Mouse (Mus musculus) urinary bladder, postnatal 25 days (tissue): ENCODE measurements around the gene OR5BS1P.
"Not testable (repeated sequence)": the region's sequence is repeated elsewhere in the genome, so short reads cannot be mapped to it uniquely, and the experiment has no call there.

Experiments used
- DNase-seq: peaks from one replicate; pipeline ENCODE4 v3.0.0; 2022; ENCODE audit warnings: low spot score

Gene OR5BS1P

DNA sequence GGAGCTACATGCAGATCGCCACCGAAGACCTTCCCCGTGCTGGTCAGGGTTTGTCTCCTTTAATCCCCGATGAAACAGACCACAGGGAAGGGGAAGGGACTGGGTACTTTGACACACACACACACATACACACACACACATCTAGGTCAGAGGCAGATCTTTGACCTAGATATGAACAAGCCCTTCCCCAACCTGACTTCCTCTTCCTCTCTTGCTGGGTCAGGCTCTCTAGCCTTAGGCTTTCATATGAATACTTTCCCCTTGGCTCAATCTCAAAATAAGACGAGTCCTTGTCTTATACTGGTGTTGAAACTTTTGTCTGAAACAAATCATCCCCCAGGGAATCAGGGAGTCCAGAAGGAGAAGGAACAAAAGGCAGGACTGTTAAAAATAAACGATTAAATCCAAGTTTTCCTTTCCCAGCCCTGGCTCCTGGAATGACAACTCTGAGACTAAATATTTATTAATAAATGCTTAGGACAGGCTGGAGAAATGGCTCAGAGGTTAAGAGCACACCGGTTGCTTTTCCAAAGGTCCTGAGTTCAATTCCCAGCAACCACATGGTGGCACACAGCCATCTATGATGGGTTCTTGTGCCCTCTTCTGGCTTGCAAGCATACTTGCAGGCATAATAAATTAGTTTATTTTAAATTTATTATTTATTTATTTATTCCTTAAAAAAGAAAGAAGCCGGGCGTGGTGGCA lies 36.7 kb downstream of the OR5BS1P start:
- DNase-seq = no peak

GRCm38 (mm10) chr15:98507321-98507720 lies 37.6 kb downstream of the OR5BS1P start:
- DNase-seq = no peak

DNA sequence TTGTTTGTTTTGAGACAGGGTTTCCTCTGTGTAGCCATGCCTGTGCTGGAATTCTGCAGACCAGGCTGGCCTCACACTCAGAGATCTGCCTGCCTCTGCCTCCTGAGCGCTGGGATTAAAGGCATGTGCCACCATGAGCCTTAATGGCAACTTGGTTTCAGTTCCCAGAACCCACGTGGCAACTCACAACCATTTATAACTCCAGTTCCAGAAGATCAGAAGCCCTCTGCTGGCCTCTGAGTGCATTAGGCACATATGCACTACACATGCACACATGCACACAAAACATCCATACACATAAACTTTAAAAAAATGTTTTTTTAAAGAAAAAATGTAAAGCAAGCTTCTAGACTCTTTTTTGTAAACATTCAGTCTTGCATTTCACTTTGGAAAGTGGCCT lies 39.7 kb downstream of the OR5BS1P start:
- DNase-seq = no peak

DNA sequence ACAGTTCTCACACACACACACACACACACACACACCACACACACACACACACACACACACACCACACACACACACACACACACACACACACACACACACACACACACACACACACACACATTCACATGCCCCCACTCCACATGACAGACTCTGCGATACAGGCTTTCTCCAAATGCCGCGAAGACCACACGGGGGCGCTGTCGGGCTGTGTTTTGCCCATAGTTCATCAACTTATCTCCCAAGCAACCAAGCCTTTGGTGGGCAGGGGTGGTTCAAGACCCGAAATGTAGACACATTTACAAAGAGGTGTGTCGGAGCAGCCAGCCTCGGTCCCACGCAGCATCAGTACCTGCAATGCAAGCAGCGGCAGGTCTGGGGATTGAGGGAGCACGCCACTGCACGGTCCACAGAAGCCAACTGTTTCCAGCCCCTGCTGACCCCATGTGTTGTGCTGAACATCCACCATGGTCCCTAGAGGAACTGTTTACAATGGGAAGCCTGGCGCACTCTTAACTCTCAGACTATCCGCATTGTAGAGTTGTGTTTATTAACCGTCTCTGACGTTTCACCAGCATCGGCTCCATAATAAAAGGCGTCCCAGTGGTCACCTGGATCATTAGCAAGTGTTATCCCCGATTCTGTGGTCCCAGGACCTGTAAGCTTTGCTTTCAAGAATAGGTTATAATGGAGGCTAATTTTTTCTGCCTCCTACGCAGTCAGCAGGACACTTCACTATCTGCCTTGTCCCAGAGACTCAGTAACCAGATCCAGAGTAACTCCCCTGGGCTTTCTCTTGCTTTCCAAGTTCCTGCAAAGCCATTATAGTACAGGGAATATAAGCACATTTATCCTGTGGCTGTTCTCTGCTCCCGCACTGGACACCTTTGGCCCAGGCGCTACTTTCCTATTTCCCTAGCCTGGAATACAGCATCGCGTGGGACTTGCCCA lies 41.0 kb downstream of the OR5BS1P start:
- DNase-seq = peak; percentile 73

GRCm38 (mm10) chr15:98511386-98511928 lies 41.8 kb downstream of the OR5BS1P start:
- DNase-seq = no peak

DNA sequence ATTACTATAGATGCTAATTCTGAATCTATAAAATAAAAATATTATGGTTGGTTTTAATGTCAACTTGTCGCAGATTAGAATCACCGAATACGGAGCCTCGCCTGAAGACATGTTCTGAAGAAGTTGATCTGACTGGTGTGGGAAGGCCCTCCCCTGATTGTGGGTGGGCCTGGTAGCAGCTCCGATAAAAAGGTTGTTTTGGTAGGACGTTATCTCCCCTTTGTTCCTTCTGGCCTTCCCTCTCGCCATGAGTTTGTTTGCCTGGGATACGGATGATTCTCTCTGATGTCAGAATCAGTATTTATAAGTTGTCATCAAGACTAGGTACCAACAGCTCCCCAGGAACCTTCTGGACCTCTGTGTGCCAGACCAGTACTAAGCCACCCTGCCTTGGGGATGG lies 42.5 kb downstream of the OR5BS1P start:
- DNase-seq = no peak

- DNase-seq = peak; percentile 40
Measured at GRCm38 (mm10) chr15:98512799-98513321, 43.2 kb downstream of the OR5BS1P start.

- not testable (repeated sequence) for DNase-seq
Measured at GRCm38 (mm10) chr15:98513676-98514075, 44.0 kb downstream of the OR5BS1P start.

DNA sequence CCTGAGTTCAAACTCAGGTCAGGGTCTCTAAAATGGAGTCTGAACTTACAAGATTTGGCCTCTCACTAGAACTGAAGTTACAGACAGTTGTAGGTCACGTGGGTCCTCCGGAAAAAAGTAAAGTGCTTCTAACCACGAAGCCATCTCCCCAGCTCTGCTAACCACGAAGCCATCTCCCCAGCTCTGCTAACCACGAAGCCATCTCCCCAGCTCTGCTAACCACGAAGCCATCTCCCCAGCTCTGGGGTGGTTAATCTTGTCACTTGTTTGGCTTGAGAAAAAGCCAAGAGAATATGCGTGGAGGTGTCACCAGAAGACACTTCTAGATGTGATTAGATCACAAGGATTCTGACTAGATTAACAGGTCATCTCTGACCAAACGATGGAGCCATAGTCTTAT lies 44.5 kb downstream of the OR5BS1P start:
- no peak for DNase-seq

DNA sequence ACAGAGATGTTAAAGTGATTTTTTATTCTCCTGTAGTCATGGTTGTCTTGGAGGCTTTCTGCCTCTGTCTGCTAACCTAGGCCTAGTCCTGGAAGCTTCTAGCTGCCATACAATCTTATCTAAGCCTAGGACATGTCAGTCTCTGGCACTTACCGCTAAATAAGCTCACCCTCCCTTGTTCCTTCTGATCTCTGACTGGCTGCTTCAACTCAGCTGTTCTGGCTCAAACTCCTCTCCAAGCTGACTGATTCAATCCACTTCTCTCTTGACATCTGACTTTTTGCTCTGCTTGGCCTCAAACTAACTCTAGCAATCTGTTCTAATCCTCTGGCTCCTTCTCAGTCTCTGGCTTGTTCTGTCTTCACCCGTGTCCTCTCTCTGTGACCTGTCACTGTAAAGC lies 45.1 kb downstream of the OR5BS1P start:
- not testable (repeated sequence) for DNase-seq

GRCm38 (mm10) chr15:98517380-98518355 lies 48.0 kb downstream of the OR5BS1P start:
- peak; percentile 49 for DNase-seq

DNA sequence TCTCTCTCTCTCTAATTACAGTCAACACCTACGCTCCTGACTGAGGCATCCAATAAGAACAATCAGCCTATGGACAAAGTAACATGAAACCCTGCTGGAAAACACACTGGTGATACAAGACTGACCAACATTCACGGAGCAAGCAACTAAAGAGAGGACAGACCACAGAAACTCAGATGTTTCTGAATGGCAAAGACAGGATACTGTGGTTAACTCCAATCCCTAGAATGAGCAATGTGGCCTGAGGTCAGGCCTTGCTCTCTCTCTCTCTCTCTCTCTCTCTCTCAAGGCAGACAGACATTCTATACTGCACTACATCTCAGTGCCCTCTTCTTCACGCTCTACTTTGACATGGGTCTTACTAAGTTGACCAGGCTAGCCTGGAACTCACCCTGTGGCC lies 51.5 kb downstream of the OR5BS1P start:
- DNase-seq = no peak

GRCm38 (mm10) chr15:98526057-98526456 lies 56.4 kb downstream of the OR5BS1P start:
- no peak for DNase-seq

DNA sequence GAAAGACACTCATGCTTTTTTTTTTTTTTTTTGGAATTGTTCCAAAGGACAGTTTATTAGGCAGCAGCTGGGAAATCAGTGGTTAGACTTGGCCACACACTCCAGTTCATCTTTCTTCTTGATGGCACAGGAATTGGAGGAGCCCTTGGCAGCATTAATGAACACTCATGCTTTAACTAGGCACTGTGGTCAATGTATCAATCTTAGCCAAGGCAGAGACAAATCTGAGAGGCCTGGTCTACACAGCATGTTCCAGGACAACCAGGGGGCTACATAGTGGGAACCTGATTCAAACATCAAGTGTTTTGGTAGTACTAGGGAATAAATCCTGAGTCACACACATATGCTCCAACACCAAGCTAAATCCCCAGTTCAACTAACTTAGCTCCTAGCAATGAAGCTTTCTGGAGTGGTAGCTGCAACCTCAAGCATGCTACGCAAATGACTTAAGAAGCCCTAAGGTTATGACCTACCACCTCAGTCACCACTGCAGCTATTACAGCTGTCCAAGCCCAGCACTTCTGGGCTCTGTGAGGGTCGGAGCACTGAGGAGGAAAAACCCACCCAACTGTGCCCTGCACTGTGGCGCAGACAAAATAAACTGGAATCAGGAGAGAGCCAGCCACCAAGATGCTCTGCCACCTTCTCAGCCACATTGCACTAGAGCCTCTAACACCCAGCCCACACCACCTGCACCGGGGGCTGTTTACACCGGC lies 57.5 kb downstream of the OR5BS1P start:
- no peak for DNase-seq

- no peak for DNase-seq
Measured at GRCm38 (mm10) chr15:98528066-98528563, 58.4 kb downstream of the OR5BS1P start.
